Mouse (Mus musculus) G1E-ER4 (cell line): ENCODE results near the gene Dcaf8. TPM values are rescaled to one million over a fixed set of nuclear protein-coding genes. Genes with fewer than 3 reads are reported as not detected.

Experiments used
- GATA1 ChIP-seq: IDR thresholded peaks from one replicate; pipeline ENCODE4 v1.8.0; 2012; ENCODE audit warnings: low read length, inconsistent platforms
- polyA plus RNA-seq: library from polyadenylated mRNA; stranded (reverse); fragments of >175 nt; gene quantifications from 2 replicates; pipeline ENCODE4 v1.2.3, GENCODE M21; 2012

Dcaf8 gene
- polyA plus RNA-seq, 1 experiment = 57.7 TPM

- TF ChIP-seq GATA1 = no peak
Measured at GRCm38 (mm10) chr1:172134072-172134471, 13.8 kb upstream of the Dcaf8 start.

DNA sequence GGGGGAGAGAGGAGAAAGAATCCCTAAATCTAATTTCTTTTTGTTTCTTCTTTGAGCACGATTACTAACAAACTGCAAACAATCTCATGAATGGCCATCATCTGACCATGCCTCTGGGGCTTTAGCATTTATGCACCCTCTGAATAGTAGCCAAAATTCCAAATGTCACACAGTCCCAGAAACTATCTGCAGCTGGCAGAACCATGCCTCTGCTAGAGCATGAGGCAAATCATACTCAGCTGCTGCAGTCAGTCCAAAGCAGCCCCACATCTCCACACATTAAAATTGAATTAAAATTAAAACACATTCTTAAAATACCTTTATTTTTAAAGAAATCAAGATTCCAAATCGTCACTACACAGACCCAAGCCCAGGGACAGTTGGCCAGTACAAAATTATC, 7.7 kb upstream of the Dcaf8 start:
- TF ChIP-seq GATA1 = no peak

GRCm38 (mm10) chr1:172140825-172141224, 7.1 kb upstream of the Dcaf8 start:
- no peak for TF ChIP-seq GATA1

DNA sequence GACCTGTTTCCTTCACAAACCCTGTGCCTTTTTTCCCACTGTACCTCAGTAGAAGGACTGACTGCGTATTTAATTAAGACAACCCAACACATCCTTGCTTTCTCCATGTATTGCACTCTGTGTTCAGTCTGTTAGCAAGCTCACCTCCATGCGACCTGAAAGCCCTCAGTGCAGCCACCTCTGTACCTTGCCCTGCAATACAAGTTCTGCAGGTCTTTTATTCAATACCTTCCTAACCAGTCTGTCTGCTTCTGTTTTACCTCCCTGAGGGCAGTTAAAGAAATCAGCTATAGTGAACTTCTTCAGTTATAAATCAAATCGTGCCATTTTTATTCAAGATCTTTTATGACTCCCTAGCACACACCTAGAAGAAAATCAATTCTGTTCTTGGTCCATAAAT, 6.4 kb upstream of the Dcaf8 start:
- TF ChIP-seq GATA1 = no peak

DNA sequence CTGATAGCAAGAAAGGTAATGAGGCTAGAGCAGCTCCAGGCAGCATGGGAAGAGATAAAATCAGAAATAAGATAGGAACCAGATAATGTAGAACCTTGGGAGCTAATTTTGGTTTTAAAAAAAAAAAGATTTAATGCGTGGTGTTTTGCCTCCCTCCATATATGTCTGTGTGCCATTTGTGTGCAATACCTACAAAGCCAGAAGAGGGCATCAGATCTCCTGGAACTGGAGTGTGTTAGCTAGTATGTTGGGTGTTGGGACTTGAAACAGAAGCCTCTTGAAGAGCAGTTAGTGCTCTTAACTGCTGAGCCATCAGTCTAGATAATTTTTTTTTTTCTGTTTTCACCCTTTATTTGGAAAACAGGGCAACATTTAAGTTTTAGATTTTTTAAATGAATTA, 4.3 kb upstream of the Dcaf8 start:
- TF ChIP-seq GATA1 = no peak

DNA sequence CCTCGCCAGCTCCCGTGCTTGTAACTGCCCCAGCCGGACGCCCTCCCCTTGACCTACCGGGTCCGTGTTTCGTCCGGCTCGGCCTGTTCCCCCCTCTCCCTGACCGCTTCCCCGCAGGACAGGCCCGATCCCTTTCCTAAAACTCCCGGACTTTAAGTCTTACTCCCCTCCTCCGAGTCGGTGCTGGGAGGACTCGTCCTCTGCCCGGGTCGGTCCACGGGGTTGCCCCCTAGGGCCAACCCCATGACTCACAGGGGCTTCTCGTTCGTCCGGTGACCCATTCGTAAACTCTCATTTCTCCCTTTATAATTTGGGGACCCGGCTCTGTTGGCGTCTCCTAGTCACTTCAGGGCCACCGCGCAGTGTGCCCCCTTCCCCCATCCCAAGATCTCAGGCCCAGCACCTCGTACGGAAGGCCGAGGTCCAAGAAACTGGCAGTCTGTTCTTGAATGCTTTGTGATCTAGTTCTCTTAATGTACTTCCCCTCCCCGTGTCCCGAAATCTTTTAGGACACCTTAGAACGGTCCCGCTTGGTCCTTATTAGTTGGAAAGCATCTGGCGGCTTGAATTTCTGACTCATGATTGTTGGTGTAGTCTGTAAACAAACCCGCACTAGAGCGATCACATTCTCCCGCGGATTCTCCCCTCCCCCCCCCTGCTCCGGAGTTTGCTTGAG, 533 bp downstream of the Dcaf8 start:
- TF ChIP-seq GATA1 = no peak

DNA sequence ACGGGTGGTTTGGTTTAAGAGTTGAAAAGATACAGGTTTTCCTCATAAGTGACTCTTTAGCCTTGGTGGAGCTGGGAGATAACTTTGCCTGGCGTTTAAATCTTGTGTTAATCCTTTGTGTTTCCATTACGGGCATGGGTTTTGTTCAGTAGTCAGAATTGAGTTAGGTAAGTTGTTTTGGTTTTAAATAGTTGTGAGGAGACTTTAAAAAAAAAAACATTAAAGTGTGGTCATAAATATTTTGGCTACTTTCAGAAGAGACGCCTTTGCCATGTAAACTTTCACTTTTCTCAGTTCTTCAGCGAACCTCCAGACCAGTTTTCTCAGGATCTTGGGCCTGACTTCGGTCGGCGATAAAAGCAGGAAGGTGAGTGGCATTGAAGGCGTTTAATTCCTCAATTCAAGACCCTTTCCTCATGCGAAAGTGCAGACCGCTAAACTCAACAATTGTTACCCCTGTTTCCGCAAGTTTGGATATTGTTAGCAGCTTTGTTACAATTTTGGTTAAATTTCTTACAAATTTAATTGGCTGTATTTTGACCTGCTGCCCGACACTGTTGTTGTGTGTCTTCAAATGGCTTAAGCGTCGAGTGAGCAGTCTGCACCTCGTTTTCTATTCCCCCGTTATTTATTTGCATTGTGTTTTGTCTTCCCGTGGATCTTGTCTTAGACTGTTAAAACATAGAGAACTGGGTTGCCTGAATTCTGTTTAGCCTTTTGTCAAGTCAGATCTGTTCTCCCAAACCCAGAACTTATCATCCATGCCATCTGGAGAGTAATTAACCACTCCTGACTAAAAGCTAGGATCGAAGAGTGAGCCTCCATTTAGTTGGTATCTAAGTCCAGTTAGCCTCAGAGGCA, 1.3 kb downstream of the Dcaf8 start:
- TF ChIP-seq GATA1 = no peak

DNA sequence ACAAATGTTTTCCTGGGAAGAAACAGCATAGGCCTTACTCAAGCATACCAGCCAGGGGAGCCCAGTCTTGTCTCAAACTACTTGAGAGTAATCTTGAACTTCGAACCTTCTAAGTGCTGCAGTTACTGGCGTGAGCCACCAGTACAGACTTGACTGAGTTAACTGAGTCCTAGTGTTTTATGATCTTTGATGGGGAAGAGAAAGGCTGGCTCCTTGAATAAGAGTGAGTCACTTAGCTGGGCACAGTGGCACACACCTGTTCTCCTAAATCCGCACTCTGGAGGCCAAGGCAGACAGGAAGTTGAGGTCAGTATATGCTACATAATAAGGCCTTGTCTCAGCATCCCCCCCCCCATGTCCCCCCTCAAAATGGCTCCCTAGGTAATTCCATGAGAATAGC, 6.7 kb downstream of the Dcaf8 start:
- no peak for TF ChIP-seq GATA1

GRCm38 (mm10) chr1:172155518-172155917, 7.6 kb downstream of the Dcaf8 start:
- TF ChIP-seq GATA1 = no peak

DNA sequence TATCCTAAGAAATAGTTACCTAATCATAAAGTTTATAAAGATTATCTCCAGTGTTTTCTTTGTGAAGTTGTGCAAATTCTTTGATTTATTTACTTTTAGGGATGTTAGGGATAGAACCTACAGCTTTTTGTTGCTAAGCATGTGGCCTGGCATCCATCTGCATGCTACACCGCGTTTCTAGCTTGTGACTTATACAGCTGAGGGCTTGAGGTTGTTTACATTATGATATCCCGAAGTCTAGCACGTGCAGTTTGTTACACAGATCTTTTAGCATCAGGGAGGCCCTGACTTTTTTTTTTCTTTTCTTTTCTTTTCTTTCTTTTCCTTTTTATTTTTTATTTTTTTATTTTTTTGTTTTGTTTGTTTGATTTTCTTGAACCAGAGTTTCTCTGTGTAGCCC, 12.1 kb downstream of the Dcaf8 start:
- no peak for TF ChIP-seq GATA1

DNA sequence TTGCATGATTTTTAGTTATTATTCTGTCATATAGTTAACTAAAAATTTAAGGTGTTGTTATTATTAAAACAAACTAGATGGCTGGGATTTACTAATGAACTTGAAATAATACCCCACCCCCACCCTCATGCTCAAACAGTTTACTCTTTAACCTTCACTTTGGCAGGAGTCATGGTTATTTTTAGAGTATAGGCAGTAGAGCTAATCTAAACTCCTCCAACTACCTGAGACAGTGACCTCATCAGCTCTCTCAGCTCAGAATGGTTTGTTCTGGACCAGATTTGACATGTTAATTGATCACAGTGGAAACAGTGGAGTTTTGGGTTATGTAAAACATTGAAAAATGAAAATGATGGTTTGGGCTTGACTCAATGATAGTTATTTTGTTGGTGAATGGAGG, 12.6 kb downstream of the Dcaf8 start:
- TF ChIP-seq GATA1 = no peak

GRCm38 (mm10) chr1:172162009-172162408, 14.1 kb downstream of the Dcaf8 start:
- TF ChIP-seq GATA1 = no peak

DNA sequence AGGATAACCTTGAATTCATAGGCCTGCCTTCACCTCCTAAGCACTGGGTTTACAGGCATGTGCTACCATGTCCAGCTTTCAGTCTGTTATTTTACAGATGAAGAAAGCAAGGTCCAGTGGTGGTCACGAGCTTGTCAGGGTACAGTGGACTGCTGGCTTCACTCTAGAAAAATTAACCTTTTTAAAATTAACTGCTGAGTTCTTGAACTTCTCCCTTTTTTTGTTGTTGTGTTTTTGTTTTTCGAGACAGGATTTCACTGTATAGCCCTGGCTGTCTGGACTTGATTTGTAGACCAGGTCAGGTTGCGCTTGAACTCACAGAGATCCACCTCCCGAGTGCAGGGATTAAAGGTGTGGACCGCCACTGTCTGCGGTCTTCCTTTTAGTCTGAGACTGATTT, 15.1 kb downstream of the Dcaf8 start:
- no peak for TF ChIP-seq GATA1

GRCm38 (mm10) chr1:172167911-172168310, 20.0 kb downstream of the Dcaf8 start:
- no peak for TF ChIP-seq GATA1

GRCm38 (mm10) chr1:172169809-172170208, 21.9 kb downstream of the Dcaf8 start:
- no peak for TF ChIP-seq GATA1

DNA sequence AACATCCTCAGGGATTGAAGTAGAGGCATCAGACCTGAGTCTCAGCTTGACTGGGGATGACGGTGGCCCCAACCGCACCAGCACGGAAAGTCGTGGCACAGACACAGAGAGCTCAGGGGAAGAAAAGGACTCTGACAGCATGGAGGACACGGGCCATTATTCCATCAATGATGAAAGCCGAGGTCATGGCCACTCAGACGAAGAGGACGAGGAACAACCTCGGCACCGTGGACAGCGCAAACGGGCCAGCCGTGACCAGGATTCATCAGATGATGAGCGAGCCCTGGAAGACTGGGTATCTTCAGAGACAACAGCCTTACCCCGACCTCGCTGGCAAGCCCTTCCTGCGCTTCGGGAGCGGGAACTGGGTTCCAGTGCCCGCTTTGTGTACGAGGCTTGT, 24.5 kb downstream of the Dcaf8 start:
- no peak for TF ChIP-seq GATA1

DNA sequence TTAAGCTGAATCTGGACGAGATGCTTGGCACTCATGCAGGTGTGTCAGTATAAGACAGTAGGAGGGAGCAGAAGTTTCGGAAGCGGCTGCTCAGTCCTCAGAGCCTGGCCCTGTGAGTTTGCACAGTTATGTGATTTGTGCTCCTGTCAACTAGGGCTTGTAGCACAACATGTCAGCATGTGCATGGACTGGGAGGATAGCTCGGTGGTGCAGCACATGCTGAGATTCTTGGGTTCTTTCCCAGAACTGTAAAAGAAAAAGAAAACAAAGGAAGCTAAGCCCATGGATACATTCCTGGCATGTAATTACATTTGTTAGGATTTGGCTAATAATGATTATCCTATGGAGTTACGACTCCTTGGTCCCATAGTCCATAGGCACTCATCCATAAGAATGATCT, 25.3 kb downstream of the Dcaf8 start:
- no peak for TF ChIP-seq GATA1
